Mouse (Mus musculus): ENCODE results near the gene Atp10a.

Atp10a gene

DNA sequence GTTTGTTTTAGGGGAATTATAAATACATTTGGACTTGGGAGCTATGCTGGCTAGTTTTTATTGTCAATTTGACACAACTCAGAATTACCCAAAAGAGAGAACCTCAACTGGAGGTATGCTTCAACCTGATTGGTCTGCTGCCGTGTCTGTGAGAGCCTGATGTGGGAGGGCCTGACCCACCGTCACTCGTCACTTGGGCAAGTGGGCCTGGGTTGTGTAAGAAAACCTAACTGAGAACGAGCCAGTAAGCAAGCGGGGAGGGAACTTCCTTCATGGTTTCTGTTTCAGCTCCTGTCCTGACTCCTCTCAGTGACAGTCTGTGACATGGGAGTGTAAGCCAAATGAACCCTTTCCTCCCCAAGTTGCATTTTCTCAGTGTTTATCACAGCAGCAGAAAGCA lies 30.6 kb downstream of the Atp10a start:
- CTCF ChIA-PET = no interaction called here
- POLR2A ChIA-PET = interaction anchor here in 1 of 4 experiments (0.9 to 1.1 kb wide), 2 partner anchors 10 to 18 kb away, joined by 3 read pairs; no protein-coding TSS in a partner anchor

DNA sequence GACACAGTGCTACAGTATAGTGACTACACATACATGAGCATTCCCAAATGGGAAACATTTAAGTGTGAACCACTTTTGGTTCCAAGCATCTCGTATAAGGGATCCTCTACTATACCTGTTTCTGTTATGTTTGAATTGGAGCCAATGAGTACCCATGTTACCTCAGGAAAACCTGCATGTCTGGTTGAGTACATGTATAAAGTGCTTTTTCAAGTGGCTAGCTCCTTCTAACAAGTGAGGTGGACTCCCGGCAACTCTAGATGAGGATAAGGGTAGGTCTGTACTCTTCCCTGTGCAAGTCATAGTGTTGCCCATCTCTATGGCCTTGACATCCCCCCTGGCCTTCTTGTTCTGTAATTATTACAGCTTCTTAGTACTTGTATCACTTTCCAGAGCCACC lies 31.0 kb downstream of the Atp10a start:
- CTCF ChIA-PET = no interaction called here
- POLR2A ChIA-PET = no interaction called here

DNA sequence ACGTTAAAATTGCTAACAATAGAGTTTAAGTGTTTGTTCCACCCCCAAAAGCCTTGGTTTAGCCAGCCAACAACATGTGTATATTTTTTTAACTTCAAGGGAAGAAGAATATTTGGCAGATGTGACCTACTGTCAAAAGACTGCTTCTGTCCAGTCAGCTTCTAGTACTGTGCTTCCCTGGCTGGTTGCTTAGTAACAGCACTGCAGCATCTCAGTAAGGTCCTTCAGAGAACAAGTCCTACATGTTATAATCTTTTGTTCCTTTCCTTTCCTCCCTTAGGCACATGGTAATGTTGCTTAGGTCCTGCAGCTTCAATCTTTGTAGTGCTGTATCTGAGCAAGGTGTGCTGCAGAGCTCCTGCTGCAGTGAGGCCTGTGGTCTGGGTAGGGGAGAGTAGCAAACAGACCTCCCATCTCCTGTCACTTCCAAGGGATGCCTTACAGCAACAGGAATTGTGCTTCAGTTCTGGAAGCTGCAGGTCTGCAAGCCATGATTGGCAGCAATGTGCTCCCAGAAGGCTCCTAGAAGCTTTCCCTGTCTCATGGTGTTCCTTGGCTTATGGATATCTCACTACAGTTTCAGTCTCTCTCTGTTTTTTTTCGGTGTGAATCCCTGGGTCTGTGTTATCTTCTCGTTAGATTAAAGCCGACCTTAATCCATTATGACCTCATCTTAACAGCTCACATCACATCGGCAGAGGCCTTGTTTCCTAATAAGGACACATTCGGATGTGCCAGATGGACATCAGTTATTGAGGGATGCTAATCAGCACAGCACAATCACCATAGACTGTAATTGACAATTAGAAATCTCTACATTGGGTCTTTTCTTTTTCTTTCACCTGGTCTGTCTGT lies 34.3 kb downstream of the Atp10a start:
- POLR2A ChIA-PET = no interaction called here
- CTCF ChIA-PET = no interaction called here

DNA sequence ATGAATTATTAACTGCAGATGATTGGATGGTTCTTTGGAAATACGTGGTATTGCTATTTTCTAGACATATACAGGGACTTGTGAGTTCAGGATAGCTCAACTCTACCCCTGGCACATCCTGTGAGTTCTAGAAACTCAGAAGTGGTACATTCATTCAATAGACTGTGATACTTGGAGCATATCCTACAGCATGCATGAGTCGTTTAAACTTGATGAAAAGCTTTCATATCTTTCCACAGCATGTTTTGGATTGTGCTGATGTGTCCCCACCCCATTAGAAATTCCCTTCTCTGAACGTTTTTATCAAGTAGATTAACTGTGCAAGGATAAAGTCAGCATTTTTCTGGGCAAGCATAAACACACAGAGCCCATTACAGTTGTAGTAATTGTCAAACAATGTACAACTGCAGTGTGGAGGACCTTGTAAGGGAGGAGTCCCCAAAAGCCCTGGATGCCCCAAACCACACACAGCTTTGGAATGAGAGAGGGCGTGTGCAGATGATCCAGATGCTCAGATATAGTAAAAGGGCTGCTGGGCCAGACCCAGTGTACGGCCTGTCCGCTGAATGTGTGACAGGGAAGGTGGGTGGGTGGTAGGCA lies 35.1 kb downstream of the Atp10a start:
- POLR2A ChIA-PET = no interaction called here
- CTCF ChIA-PET = no interaction called here

DNA sequence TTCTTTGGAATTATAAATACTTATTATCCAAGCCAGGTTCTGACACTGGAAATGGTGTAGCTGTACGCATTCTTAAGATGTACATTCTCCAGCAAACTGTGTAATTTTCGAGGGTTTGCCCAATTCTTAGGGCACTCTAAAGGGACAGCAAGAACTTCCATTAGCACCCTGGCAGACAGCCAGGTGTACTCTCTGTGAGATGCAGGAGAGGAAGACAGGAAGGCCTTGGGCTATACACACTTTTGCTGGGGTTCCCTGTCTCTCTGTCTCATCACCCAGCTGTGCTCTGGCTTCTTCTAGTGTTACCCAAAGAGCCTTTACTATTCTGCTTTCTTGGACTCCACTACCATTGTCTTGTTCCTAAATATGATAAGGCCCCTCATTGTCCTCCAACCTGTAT lies 36.7 kb downstream of the Atp10a start:
- CTCF ChIA-PET = no interaction called here
- POLR2A ChIA-PET = interaction anchor here in 1 of 4 experiments (0.7 kb wide), 1 partner anchor 30 kb away, joined by 3 read pairs; no protein-coding TSS in a partner anchor

DNA sequence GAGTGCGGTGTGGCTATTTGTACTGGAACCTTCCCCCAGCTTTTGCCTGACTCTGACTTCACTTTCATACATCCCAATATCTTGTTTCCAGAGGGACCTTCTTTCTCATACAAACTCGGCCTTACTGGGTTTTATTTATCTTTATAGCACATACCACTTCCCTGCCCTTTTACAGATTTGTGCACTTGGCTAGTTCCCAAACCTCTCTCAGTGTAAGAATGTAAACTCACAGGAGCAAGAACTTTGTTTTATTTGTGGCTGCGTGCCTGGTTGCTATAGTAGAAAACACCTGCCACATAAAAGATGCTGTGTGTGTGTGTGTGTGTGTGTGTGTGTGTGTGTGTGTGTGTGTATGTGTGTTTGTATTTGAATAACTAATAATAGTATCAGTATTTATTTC lies 37.4 kb downstream of the Atp10a start:
- ChIA-PET CTCF (no interaction called here), POLR2A (interaction anchor here in 1 of 4 experiments (0.7 kb wide), 1 partner anchor 30 kb away, joined by 3 read pairs; no protein-coding TSS in a partner anchor)

DNA sequence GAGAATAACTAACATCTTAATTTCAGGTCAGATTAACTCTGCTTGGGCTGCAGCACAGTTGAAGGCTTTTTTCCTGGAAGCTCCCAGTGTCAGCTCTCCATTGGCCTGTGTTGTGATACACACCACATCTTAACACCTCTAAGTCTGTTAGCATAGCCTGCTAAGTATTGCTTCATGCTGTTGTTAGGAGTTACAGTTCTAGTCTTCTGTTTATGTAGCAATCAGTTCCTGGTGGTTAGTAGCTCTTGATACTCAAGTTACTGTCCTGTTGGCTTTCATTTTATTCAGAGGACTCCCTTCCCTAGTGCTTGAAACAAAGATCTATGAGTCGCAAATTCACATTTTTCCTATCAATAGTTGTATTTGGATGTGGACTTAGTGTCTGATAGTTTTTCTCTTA lies 39.7 kb downstream of the Atp10a start:
- POLR2A ChIA-PET = interaction anchor here in 1 of 4 experiments (0.6 kb wide), 1 partner anchor 86 kb away, joined by 4 read pairs; no protein-coding TSS in a partner anchor
- CTCF ChIA-PET = no interaction called here

DNA sequence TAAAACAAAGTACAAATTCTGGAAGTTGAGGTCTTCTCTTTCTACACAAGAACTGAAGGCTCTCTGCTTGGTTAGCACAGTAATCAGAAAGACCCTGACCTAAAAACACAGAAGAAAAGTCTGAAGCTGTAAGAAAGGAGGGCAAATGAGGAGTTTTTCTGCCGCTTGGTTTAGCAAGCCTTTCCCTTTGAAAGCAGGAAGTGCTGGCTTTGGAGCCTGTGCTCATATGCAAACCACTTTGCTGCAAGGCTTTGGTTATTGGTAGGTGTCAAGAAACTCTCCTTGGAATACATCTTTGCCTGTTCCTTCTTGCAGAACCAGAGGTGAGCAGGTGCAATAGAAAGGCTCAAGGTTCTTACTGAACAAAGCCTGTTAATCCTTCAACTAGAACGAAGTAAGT lies 41.1 kb downstream of the Atp10a start:
- ChIA-PET POLR2A (no interaction called here), CTCF (no interaction called here)

DNA sequence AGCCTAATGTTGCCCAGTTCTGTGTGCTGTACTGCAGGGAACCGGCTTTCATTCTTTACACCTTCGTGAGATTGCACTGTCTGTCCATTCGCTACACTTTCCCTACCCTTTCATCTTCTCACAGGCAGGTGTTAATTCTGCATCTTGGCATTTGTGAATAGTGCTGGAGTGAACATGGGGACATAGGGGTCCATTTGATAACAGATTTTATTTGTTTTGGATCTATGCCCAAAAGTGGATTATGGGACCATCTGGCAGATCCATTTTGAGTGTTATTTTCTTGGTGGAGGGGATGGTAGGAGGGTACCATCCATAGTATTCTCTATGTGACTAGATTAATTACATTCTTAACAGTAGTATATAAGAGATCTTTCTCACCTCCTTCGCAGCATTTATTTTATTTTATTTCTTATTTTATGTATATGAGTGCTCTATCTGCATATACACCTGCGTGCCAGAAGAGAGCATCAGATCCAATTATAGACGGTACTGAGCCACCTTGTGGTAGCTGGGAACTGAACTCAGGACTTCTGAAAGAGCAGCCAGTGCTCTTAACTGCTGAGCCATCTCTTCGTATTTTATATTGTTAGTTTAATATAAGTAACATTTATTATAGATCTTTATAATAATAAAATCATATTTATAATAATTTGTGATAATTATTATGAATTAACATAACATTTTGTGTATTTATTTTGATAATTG lies 42.9 kb downstream of the Atp10a start:
- CTCF ChIA-PET = no interaction called here

DNA sequence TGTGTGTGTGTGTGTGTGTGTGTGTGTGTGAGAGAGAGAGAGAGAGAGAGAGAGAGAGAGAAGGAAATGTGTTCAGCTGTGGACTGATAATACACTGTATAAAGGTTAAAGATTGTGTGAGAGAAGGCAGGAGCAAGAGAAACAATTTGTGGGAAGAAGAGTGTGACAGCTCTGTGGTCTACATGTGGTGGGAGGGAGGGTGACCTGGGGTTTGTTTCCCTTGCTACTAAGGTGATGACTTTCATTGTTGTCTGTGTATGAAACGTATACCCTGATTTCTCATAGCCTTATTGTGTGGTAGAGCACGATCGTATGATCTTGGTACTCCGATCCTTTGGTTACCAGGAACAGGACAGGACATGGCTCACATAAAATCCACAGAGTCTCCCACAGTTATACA lies 45.3 kb downstream of the Atp10a start:
- POLR2A ChIA-PET = interaction anchor here in 1 of 4 experiments (0.7 kb wide), 1 partner anchor 12 kb away, joined by 6 read pairs; no protein-coding TSS in a partner anchor
- CTCF ChIA-PET = interaction anchor here in 1 of 4 experiments (0.6 kb wide), 1 partner anchor 752 kb away, joined by 4 read pairs; no protein-coding TSS in a partner anchor

More for the DNA sequence above, 42.9 kb downstream of the Atp10a start:
- POLR2A ChIA-PET = no interaction called here

DNA sequence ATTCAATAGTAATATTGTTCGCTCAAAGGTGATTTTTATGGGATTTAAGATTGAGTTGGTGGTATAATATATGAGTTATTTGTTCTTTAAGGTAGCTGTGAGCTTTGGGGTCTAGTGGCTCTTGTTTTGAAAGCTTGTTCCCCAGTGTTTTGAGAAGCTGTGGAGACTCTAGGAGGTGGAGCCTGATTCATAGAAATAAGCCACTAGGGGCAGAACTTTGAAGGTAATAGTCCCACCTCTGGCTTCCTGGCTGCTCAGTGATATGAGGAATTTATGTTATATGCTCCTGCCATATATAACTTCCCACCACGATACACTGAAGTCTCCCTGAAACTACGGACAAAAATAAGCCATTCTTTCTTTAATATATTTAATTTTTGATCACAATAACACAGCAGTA lies 49.2 kb downstream of the Atp10a start:
- CTCF ChIA-PET = no interaction called here
- POLR2A ChIA-PET = no interaction called here

DNA sequence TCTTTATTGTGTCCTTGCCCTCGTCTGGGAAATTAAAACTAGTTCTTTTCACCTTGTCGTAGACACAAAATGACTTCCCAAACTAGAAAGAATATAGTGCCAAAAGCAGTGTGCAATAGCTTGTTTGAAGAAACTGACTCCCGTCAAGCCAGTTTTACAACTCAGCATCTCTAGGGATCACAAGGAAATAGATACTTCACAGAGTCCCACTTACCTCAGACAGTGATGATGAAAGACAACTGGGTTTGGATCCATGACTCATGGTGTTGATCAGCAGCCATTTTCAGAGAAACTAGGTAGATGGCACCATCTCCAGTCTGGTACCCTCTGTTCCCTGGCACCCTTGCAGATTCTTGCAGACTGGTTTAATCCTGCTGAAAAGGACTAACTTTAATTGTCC lies 53.3 kb downstream of the Atp10a start:
- ChIA-PET POLR2A (no interaction called here), CTCF (no interaction called here)

DNA sequence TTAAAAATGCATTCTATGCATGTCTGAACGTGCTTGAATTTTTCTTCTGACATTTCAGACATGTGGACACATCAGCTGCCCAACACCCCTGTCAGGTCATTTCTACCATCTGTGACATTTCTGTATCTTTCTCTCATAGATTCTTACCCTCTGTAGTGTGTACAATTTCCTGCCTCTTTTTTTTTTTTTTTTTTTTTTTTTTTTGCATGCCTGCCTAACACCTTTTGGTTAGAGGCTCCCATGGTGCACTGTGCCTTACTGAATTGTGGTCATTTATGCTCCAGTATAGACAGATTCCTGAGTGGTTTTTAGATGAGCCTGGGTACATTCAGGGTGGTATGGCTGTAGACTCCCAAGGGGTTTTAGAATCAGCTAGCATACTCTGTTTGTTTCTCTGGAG lies 54.3 kb downstream of the Atp10a start:
- CTCF ChIA-PET = no interaction called here
- POLR2A ChIA-PET = no interaction called here

DNA sequence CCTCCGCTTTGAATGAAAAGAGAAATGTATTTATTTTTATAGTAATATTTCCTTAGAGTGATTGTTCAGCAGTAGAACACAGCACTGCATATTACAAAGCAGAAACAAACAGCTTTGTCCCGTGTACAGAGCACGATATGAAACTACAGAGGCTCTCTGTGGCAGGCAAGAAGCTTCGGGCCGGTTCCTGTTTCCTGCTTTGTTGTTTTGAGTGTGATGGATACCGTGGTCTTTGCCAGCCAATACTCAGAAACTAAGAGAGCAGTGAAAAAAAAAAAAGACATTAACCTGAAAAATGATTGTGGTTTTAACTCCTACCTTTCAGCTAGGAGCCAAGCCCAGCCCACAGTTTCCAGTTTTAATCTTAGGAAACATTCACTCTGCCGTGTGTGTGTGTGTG lies 55.8 kb downstream of the Atp10a start:
- CTCF ChIA-PET = no interaction called here
- POLR2A ChIA-PET = interaction anchor here in 1 of 4 experiments (0.7 kb wide), 1 partner anchor 15 kb away, joined by 3 read pairs; no protein-coding TSS in a partner anchor

DNA sequence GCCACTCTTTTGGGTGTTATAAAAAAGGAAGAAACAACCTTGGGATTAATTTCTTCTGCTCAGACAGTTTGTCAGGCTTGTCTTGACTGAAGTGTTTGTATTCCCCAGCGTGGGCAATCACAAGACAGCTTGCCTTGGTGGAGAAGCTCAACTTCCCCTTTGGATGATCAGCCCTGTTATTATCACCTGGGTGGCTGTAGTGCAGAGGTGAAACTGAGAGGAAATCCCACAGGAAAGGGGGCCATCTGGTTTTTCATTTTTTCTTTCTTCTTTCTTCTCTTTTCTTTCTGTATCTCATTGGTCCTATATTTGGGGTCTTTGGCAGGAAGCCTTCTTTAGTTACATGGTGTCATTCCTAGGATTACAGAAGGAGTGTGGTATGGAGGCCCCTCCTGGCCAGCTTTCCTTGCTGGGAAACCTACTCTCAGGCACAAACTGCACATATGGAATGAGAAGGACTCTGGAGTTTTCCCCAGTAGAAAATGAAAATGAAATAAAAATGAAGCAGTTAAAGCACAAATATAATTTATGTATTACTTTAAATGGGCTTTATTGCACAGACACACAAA lies 59.7 kb downstream of the Atp10a start:
- ChIA-PET POLR2A (no interaction called here), CTCF (no interaction called here)

DNA sequence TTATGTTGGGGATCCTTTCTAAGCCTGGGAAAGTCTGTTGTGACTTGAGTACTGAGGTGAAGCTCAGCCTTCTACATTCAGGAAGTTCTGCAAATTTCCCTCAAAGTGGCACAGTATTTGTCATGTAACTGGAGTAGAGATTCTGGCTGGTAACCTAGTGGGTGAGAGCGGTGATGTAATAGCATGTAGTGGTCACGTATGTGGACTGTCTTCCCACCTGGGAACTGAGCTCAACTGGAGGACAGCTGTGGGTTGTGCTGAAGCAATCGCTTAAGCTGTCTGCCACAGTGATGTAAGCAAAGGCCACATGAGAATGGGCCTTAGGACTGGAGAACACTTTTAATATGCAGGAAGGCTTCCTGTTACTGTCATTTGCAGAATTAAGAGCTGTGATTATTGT lies 60.7 kb downstream of the Atp10a start:
- ChIA-PET CTCF (no interaction called here), POLR2A (no interaction called here)

DNA sequence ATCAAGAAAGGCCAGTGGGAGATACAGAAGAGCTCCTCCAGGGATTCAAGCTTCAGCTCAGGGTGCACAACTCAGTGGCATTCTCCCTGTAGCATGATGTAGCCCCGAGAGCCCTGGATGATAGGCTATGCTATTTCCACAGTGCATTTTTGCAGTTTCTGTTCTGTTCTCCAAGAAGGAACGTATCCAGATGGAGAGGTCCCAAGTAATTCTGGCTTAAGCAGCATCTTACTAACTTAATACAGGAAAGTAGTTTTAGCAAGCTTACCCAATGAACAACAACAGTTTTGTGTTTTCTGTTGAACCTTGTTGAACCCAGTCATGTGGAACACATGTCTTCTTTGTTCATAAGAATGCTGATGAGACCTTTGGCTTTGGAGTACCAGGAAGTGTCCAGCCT lies 62.6 kb downstream of the Atp10a start:
- POLR2A ChIA-PET = no interaction called here
- CTCF ChIA-PET = no interaction called here

DNA sequence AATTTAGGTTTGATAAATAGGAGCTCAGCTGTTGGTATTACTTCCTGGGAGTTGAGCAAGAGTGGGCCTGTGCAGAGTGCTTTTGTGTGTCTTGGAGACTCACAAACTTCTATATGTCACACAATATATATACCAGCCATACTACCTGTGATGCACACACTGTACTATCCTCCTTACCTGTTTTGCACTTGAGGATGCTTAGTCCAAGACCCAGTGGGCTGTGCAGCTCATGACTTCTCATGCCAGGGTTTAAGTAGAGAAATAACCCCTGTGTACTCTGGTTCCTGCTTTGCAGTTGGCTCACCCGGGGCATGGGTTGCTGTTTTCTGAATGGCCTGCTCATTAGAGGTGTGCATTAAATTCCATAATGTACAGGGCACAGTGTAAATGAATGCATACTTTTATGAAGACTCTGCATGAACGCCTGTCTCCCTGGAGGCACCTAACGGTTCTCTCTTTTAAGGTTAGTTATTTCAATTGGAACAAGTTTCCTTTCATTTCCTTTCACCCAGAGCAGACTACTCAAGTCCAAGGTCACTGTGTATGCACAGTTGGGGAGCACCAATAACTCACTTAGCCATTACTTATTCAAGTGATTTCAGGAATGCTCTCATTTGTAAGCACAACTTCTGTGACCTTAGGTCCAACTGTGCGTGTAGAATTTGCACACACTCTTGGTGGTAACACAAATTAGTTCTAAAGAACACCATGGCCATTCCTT lies 63.4 kb downstream of the Atp10a start:
- ChIA-PET CTCF (interaction anchor here in 1 of 4 experiments (0.6 kb wide), 1 partner anchor 509 kb away, joined by 3 read pairs; the partner anchor contains the start of gene Ube3a), POLR2A (no interaction called here)

DNA sequence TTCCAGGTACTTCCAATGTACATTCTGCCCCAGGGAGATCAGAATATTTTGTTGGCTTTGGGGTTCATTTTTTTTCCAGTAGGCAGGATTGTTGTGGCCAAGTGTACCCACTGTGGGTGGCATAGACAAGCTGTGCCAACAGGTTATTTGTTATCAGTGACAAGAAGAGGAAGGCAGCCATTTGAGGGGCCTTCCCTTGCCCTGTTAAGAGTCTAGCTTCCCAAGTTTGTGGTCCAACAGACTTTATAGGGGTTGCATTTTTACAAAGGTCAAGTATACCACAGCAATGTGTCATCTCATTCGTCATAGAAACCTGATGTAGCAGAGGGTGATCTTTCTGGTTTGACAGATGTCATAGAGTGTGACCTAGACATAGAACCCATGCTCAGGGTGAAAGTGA lies 66.3 kb downstream of the Atp10a start:
- CTCF ChIA-PET = no interaction called here
- POLR2A ChIA-PET = no interaction called here

DNA sequence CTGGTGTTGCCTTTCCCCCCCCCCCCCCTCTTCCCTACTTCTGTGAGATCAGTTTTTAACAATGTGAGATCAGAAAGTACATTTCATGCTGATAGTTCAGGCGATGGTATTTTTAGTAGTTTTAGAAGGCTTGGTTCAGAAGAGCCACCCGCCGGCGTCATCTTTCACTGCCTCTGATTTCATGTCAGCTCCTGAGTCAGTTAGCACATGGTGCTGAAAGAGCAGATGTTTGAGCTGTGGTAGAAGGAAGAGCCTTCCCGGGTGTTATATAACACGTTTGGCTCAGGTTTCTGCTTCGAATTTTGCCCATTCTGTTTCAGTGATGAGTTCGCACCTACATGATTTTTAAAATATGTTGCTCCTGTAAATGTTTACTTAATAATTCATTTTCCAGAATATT lies 74.2 kb downstream of the Atp10a start:
- POLR2A ChIA-PET = interaction anchor here in 1 of 4 experiments (0.6 kb wide), 1 partner anchor 91 kb away, joined by 5 read pairs; no protein-coding TSS in a partner anchor

More for the DNA sequence above, 74.2 kb downstream of the Atp10a start:
- CTCF ChIA-PET = no interaction called here

Measured in embryonic stem cell, embryonic (primary cell).